Mouse (Mus musculus): ENCODE data around the gene Thra. TPM values are rescaled to one million over a fixed set of nuclear protein-coding genes. Genes with fewer than 3 reads are reported as not detected.
A peak's percentile ranks its signal among the peaks of the same experiment; 100 is the strongest.

Thra gene
- polyA plus RNA-seq, 1 experiment from 2014 or later, result 19.2 TPM

- H3K4me3 ChIP-seq, result peak overlapping the region; percentile 39
- DNase-seq (ENCODE audit: low spot score), result peak; percentile 97
- no peaks in the 10 kb centered on the region for H3K27me3 ChIP-seq (ENCODE audit: insufficient read depth, poor library complexity, severe bottlenecking)
- H3K4me1 ChIP-seq, result peaks cover 71% of the 10 kb centered on the region
- H3K27ac ChIP-seq, result peak overlapping the region; percentile 92
- WGBS, result under 1% methylated on average over 14 of the region's 15 CpGs
- H3K36me3 ChIP-seq, result no peaks in the 10 kb centered on the region
- H3K9me3 ChIP-seq, result no peaks in the 10 kb centered on the region
These were observed 46.1 kb downstream of the Thra start for GRCm38 (mm10) chr11:98786359-98787214.

GRCm38 (mm10) chr11:98787229-98787628 lies 46.8 kb downstream of the Thra start:
- H3K27ac ChIP-seq, result peak overlapping the region; percentile 92
- no peak for DNase-seq (ENCODE audit: low spot score)
- no peaks in the 10 kb centered on the region for H3K27me3 ChIP-seq (ENCODE audit: insufficient read depth, poor library complexity, severe bottlenecking)
- 32% methylated on average over 7 of the region's 7 CpGs for WGBS
- peaks cover 67% of the 10 kb centered on the region for H3K4me1 ChIP-seq
- H3K4me3 ChIP-seq, result peak overlapping the region; percentile 39
- H3K9me3 ChIP-seq, result no peaks in the 10 kb centered on the region
- no peaks in the 10 kb centered on the region for H3K36me3 ChIP-seq

- Histone ChIP-seq H3K4me1 (peaks cover 67% of the 10 kb centered on the region), H3K9me3 (no peaks in the 10 kb centered on the region), H3K27ac (peak overlapping the region; percentile 92), H3K27me3 (ENCODE audit: insufficient read depth, poor library complexity, severe bottlenecking) (no peaks in the 10 kb centered on the region), H3K4me3 (peak overlapping the region; percentile 39; the same call in 1 of the 2 replicates), H3K36me3 (no peaks in the 10 kb centered on the region)
- no peak for DNase-seq (ENCODE audit: low spot score)
- 94% methylated on average over 1 of the region's 1 CpGs for WGBS
These were observed 47.3 kb downstream of the Thra start for GRCm38 (mm10) chr11:98787691-98788090.

- peaks cover 65% of the 10 kb centered on the region for H3K4me1 ChIP-seq
- DNase-seq (ENCODE audit: low spot score), result no peak
- WGBS, result 87% methylated on average over 5 of the region's 5 CpGs
- H3K27ac ChIP-seq, result peak overlapping the region; percentile 92
- no peaks in the 10 kb centered on the region for H3K36me3 ChIP-seq
- H3K9me3 ChIP-seq, result no peaks in the 10 kb centered on the region
- H3K27me3 ChIP-seq (ENCODE audit: insufficient read depth, poor library complexity, severe bottlenecking), result no peaks in the 10 kb centered on the region
- peak overlapping the region; percentile 15; the same call in 1 of the 2 replicates for H3K4me3 ChIP-seq
These were observed 47.7 kb downstream of the Thra start for GRCm38 (mm10) chr11:98788139-98788538.

- Histone ChIP-seq H3K4me1 (peaks cover 59% of the 10 kb centered on the region), H3K9me3 (no peaks in the 10 kb centered on the region), H3K27me3 (ENCODE audit: insufficient read depth, poor library complexity, severe bottlenecking) (no peaks in the 10 kb centered on the region), H3K4me3 (peak overlapping the region; percentile 65), H3K36me3 (no peaks in the 10 kb centered on the region), H3K27ac (peak overlapping the region; percentile 92)
- peak; percentile 97 for DNase-seq (ENCODE audit: low spot score)
- 11% methylated on average over 18 of the region's 18 CpGs for WGBS
These were observed 48.2 kb downstream of the Thra start for GRCm38 (mm10) chr11:98788550-98789218.

GRCm38 (mm10) chr11:98789219-98789807 lies 48.9 kb downstream of the Thra start:
- H3K9me3 ChIP-seq, result no peaks in the 10 kb centered on the region
- peak overlapping the region; percentile 65 for H3K4me3 ChIP-seq
- peak overlapping the region; percentile 92 for H3K27ac ChIP-seq
- peaks cover 54% of the 10 kb centered on the region for H3K4me1 ChIP-seq
- DNase-seq (ENCODE audit: low spot score), result no peak
- H3K27me3 ChIP-seq (ENCODE audit: insufficient read depth, poor library complexity, severe bottlenecking), result no peaks in the 10 kb centered on the region
- no peaks in the 10 kb centered on the region for H3K36me3 ChIP-seq
- 1% methylated on average over 25 of the region's 25 CpGs for WGBS

- H3K9me3 ChIP-seq, result no peaks in the 10 kb centered on the region
- no peaks in the 10 kb centered on the region for H3K27me3 ChIP-seq (ENCODE audit: insufficient read depth, poor library complexity, severe bottlenecking)
- no peak for DNase-seq (ENCODE audit: low spot score)
- WGBS, result 34% methylated on average over 5 of the region's 5 CpGs
- peak overlapping the region; percentile 92 for H3K27ac ChIP-seq
- peaks cover 51% of the 10 kb centered on the region for H3K4me1 ChIP-seq
- H3K36me3 ChIP-seq, result no peaks in the 10 kb centered on the region
- H3K4me3 ChIP-seq, result peak overlapping the region; percentile 65
These were observed 49.4 kb downstream of the Thra start for GRCm38 (mm10) chr11:98789824-98790223.

GRCm38 (mm10) chr11:98790631-98791205 lies 50.3 kb downstream of the Thra start:
- H3K4me1 ChIP-seq, result peaks cover 42% of the 10 kb centered on the region
- H3K4me3 ChIP-seq, result no peak overlapping the region
- no peak for DNase-seq (ENCODE audit: low spot score)
- H3K27ac ChIP-seq, result no peak overlapping the region
- 82% methylated on average over 5 of the region's 5 CpGs for WGBS
- H3K27me3 ChIP-seq (ENCODE audit: insufficient read depth, poor library complexity, severe bottlenecking), result no peaks in the 10 kb centered on the region
- H3K9me3 ChIP-seq, result no peaks in the 10 kb centered on the region
- no peaks in the 10 kb centered on the region for H3K36me3 ChIP-seq

- Histone ChIP-seq H3K27me3 (ENCODE audit: insufficient read depth, poor library complexity, severe bottlenecking) (no peaks in the 10 kb centered on the region), H3K27ac (no peak overlapping the region), H3K4me3 (no peak overlapping the region), H3K9me3 (no peaks in the 10 kb centered on the region), H3K36me3 (no peaks in the 10 kb centered on the region), H3K4me1 (peaks cover 35% of the 10 kb centered on the region)
- 67% methylated on average over 1 of the region's 1 CpGs for WGBS
- no peak for DNase-seq (ENCODE audit: low spot score)
These were observed 51.0 kb downstream of the Thra start for GRCm38 (mm10) chr11:98791448-98791847.

- Histone ChIP-seq H3K36me3 (no peaks in the 10 kb centered on the region), H3K27me3 (ENCODE audit: insufficient read depth, poor library complexity, severe bottlenecking) (no peaks in the 10 kb centered on the region), H3K4me1 (peaks cover 28% of the 10 kb centered on the region), H3K9me3 (no peaks in the 10 kb centered on the region), H3K27ac (no peak overlapping the region), H3K4me3 (no peak overlapping the region)
- no peak for DNase-seq (ENCODE audit: low spot score)
- WGBS, result 11% methylated on average over 4 of the region's 4 CpGs
These were observed 51.6 kb downstream of the Thra start for GRCm38 (mm10) chr11:98792081-98792480.

- DNase-seq (ENCODE audit: low spot score), result peak; percentile 88
- H3K27ac ChIP-seq, result peak overlapping the region; percentile 98
- H3K27me3 ChIP-seq (ENCODE audit: insufficient read depth, poor library complexity, severe bottlenecking), result no peaks in the 10 kb centered on the region
- WGBS, result under 1% methylated on average over 30 of the region's 30 CpGs
- peaks cover 31% of the 10 kb centered on the region for H3K4me1 ChIP-seq
- H3K36me3 ChIP-seq, result peaks cover 13% of the 10 kb centered on the region
- peak overlapping the region; percentile 89 for H3K4me3 ChIP-seq
- H3K9me3 ChIP-seq, result no peaks in the 10 kb centered on the region
These were observed 54.1 kb downstream of the Thra start for GRCm38 (mm10) chr11:98794469-98795014.

GRCm38 (mm10) chr11:98795015-98795713 lies 54.7 kb downstream of the Thra start, which contains the start of gene Msl1:
TSS of gene Msl1 (plus strand) at chr11:98795516.
- peak within 1 kb of the TSS; percentile 98 for H3K27ac ChIP-seq
- H3K9me3 ChIP-seq, result no peaks in the 10 kb centered on the region
- WGBS, result 1% methylated on average over 76 of the region's 89 CpGs
- H3K27me3 ChIP-seq (ENCODE audit: insufficient read depth, poor library complexity, severe bottlenecking), result no peaks in the 10 kb centered on the region
- peaks cover 19% of the 10 kb centered on the region for H3K36me3 ChIP-seq
- peak; percentile 92 for DNase-seq (ENCODE audit: low spot score)
- peak within 1 kb of the TSS; percentile 89 for H3K4me3 ChIP-seq
- H3K4me1 ChIP-seq, result peaks cover 31% of the 10 kb centered on the region

Data from heart, embryonic 10.5 days (tissue).